Mouse (Mus musculus): ENCODE data around the gene A830031A19Rik. TPM values are rescaled to one million over a fixed set of nuclear protein-coding genes. Genes with fewer than 3 reads are reported as not detected.
A peak's percentile ranks its signal among the peaks of the same experiment; 100 is the strongest.

Gene A830031A19Rik
- polyA plus RNA-seq, 1 experiment = 1.2 TPM

DNA sequence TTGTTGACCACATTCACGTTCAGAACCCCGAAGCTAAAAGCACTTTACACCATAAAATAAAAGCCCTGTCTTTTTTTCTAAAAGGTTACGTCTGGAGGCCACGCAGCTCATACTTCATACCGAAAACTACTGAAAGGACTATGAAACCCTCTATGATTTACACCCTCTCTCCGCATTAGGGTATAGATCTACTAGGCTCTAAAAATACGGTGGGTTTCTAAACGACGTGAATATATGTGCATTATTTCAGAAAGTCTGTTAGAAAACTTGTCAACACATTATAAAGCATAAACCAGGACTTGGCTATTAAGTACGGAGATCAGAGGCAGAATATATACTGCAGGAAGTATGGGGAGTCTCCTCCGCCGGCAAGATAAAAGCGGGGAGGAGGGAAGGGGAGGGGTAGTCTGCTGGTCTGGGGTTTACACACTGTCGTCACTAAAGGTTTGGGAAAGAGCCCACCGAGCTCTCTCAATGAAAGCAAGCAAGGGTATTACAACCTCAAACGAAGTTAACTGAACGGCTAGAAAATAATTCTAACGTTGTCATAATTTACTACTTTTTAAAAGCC is 748 bp downstream of the A830031A19Rik start:
- H3K27ac ChIP-seq (ENCODE audit: insufficient read depth, low read length) = 0 out of 2 replicates have a peak overlapping the region, but pooled peaks have one; percentile 22
- TF ChIP-seq CTCF (IDR thresholded peaks at IDR 0.05; ENCODE audit: extremely low read depth, insufficient read depth, low read length) (no peak), POLR2A (IDR thresholded peaks at IDR 0.05; ENCODE audit: extremely low read depth, insufficient read depth, low read length) (peak; percentile 42; the same call in 1 of the 2 replicates)
- H3K4me1 ChIP-seq (ENCODE audit: control insufficient read depth, insufficient read depth, low read length) = no peaks in the 10 kb centered on the region; the same call in 1 of the 2 replicates
- H3K4me3 ChIP-seq (ENCODE audit: insufficient read depth, low read length) = peak overlapping the region; percentile 89

DNA sequence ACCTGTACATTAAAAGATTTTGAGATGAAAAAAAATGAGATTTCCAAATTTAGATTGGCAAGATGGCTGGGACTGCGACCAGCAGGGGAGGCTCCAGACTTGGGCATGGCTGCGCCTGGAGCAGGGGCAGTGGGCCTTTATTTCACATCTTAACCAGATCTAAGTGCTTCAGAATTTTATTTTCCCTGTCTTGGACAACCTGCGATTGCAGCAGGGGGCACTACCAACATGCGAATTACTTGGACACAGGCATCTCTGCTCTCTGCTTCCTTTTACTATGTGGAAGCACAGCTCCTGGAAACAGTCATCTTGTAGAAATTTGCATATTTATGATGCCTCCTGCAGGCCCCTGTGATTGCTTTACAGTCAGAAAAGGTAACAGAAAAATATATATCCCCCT is 9.5 kb downstream of the A830031A19Rik start:
- TF ChIP-seq POLR2A (IDR thresholded peaks at IDR 0.05; ENCODE audit: extremely low read depth, insufficient read depth, low read length) (no peak), CTCF (IDR thresholded peaks at IDR 0.05; ENCODE audit: extremely low read depth, insufficient read depth, low read length) (peak; percentile 42)
- H3K4me3 ChIP-seq (ENCODE audit: insufficient read depth, low read length) = no peak overlapping the region
- H3K27ac ChIP-seq (ENCODE audit: insufficient read depth, low read length) = no peak overlapping the region
- peaks cover 5% of the 10 kb centered on the region for H3K4me1 ChIP-seq (ENCODE audit: control insufficient read depth, insufficient read depth, low read length)

DNA sequence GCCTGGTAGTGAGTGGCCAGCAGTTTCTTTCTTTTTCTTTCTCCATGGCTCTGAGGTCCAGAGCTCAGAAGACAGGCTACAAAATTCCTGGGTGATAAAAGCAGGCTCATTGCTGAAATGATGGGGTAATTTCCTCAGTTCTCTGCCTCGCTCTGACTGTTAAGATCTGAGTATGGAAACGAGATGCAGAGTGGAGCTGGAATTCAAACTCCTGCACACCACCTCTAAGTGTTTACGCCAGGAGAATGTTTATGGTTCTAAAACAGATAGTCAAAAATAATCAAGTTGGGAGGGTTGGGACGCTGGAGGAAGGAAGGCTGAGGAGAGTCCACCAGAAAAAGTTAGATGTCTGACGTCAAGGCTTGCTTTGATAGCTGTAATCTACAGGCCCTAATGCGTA is 10.6 kb downstream of the A830031A19Rik start:
- Histone ChIP-seq H3K4me1 (ENCODE audit: control insufficient read depth, insufficient read depth, low read length) (peaks cover 6% of the 10 kb centered on the region), H3K4me3 (ENCODE audit: insufficient read depth, low read length) (no peak overlapping the region), H3K27ac (ENCODE audit: insufficient read depth, low read length) (no peak overlapping the region)
- TF ChIP-seq POLR2A (IDR thresholded peaks at IDR 0.05; ENCODE audit: extremely low read depth, insufficient read depth, low read length) (no peak), CTCF (IDR thresholded peaks at IDR 0.05; ENCODE audit: extremely low read depth, insufficient read depth, low read length) (no peak)

DNA sequence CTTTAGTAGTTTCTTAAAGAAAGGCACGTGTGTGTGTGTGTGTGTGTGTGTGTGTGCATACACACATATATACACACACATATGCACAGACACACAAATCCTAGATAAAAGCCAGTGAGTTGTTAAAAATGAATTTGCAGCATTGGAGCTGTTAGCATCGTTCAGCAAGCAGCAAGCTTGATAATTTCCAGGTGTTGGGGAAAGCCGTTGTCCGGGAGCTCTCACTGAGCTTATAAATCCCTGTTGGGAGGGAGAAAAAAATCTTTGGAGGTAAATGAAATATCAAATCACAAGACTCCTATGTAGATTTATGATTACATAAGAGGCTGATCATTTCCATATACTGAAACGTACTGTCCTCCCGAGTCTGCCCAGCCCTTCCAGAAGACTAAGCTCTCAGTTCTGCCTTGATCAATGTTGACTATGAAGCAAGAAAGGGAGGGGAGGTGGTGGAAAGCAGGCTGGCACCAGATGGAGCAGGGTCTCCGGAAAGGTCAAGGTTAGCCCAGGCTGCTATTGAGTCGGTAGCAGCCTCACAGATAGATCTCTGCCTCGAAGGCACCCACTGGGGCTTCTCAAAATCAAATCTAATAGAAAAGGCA is 12.3 kb downstream of the A830031A19Rik start:
- H3K4me3 ChIP-seq (ENCODE audit: insufficient read depth, low read length) = no peak overlapping the region
- TF ChIP-seq CTCF (IDR thresholded peaks at IDR 0.05; ENCODE audit: extremely low read depth, insufficient read depth, low read length) (no peak), POLR2A (IDR thresholded peaks at IDR 0.05; ENCODE audit: extremely low read depth, insufficient read depth, low read length) (peak; percentile 37)
- peak overlapping the region; percentile 98 for H3K27ac ChIP-seq (ENCODE audit: insufficient read depth, low read length)
- H3K4me1 ChIP-seq (ENCODE audit: control insufficient read depth, insufficient read depth, low read length) = peaks cover 8% of the 10 kb centered on the region

DNA sequence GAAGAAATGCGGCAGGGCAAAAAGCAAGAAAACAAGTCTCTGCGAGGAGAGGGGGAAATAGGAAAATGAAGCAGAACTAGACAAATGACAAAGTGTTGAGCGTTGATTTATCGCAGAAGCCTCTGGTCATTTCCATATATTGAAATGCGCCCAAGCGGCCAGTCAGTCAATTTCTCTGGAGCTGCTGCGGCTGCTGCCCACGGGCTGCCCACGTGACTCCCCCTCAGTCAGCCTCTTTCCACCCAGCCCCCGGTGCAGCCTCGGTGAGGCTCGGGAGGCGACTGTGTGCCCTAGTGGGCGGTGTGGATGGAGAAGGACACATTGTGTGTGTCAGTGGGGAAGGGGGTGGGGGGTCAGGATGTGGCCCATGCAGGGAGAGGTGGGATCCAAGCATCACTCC is 13.0 kb downstream of the A830031A19Rik start:
- Histone ChIP-seq H3K4me3 (ENCODE audit: insufficient read depth, low read length) (no peak overlapping the region), H3K27ac (ENCODE audit: insufficient read depth, low read length) (peak overlapping the region; percentile 98), H3K4me1 (ENCODE audit: control insufficient read depth, insufficient read depth, low read length) (peaks cover 8% of the 10 kb centered on the region)
- no peak for TF ChIP-seq POLR2A (IDR thresholded peaks at IDR 0.05; ENCODE audit: extremely low read depth, insufficient read depth, low read length)
- TF ChIP-seq CTCF (IDR thresholded peaks at IDR 0.05; ENCODE audit: extremely low read depth, insufficient read depth, low read length) = no peak

DNA sequence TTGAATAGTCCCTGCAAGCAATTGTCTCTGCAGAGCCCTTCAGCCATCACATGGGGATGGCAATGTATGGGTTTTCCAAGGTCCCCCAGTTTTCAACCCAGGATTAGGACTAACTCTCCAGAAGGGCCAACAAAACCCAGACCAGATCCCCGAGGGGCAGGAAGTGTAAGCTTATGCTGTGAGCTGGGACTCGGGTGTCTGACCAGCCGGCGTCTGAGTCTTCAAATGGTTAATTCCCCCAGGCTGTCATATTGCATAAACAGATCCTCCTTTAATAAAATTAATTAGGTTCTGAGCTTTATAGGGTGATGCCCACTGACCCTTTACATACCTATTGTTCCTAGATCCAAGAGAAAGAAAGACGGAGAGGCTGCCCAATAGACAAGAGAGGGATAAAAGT is 14.4 kb downstream of the A830031A19Rik start:
- Histone ChIP-seq H3K4me3 (ENCODE audit: insufficient read depth, low read length) (0 out of 2 replicates have a peak overlapping the region, but pooled peaks have one; percentile 22), H3K27ac (ENCODE audit: insufficient read depth, low read length) (peak overlapping the region; percentile 80; the same call in 1 of the 2 replicates)

DNA sequence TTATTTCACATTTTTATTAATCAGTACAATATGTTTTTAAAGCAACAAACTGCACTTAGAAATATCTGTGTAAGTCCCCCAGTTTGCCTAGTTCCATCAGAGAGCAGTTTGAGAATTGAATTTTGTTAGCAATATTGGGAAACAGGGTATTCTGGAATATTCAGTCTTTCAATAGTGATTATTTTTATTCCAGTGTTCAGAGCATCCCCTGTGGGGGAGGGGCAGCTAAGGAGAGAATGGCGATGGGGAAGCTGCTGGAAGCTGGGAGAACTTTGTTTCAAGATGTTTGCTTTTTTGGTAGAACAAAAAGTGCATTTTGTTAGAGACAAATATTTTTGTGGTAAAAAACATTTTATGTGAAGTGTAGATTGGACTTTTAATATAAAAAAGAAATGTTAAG is 15.7 kb downstream of the A830031A19Rik start:
- Histone ChIP-seq H3K27ac (ENCODE audit: insufficient read depth, low read length) (no peak overlapping the region), H3K4me3 (ENCODE audit: insufficient read depth, low read length) (no peak overlapping the region), H3K4me1 (ENCODE audit: control insufficient read depth, insufficient read depth, low read length) (peaks cover 6% of the 10 kb centered on the region)
- TF ChIP-seq CTCF (IDR thresholded peaks at IDR 0.05; ENCODE audit: extremely low read depth, insufficient read depth, low read length) (no peak), POLR2A (IDR thresholded peaks at IDR 0.05; ENCODE audit: extremely low read depth, insufficient read depth, low read length) (no peak)

More for the DNA sequence above, 14.4 kb downstream of the A830031A19Rik start:
- peaks cover 8% of the 10 kb centered on the region for H3K4me1 ChIP-seq (ENCODE audit: control insufficient read depth, insufficient read depth, low read length)
- TF ChIP-seq CTCF (IDR thresholded peaks at IDR 0.05; ENCODE audit: extremely low read depth, insufficient read depth, low read length) (no peak), POLR2A (IDR thresholded peaks at IDR 0.05; ENCODE audit: extremely low read depth, insufficient read depth, low read length) (no peak)

DNA sequence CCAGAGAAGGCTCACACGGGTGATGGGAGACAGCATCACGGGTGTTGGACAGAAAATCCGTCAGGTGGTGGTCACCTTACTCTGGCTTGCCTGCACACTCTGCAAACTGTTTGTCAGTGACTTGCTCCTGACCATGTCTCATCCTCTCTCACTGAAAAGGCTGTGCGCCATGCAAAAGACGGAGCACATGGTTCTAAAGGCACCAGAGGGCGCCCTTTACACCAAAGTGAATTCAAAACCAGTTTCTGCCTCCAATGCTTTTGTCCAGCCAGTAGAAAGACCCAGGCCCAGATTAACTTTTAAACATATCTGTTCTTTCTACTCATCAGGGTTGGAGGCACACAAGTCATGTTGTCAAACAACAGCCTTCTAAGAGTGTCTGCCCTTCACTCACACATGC is 22.0 kb downstream of the A830031A19Rik start:
- no peaks in the 10 kb centered on the region for H3K4me1 ChIP-seq (ENCODE audit: control insufficient read depth, insufficient read depth, low read length)
- no peak overlapping the region for H3K4me3 ChIP-seq (ENCODE audit: insufficient read depth, low read length)
- TF ChIP-seq POLR2A (IDR thresholded peaks at IDR 0.05; ENCODE audit: extremely low read depth, insufficient read depth, low read length) (no peak), CTCF (IDR thresholded peaks at IDR 0.05; ENCODE audit: extremely low read depth, insufficient read depth, low read length) (peak; percentile 16; the same call in 1 of the 2 replicates)
- H3K27ac ChIP-seq (ENCODE audit: insufficient read depth, low read length) = no peak overlapping the region

DNA sequence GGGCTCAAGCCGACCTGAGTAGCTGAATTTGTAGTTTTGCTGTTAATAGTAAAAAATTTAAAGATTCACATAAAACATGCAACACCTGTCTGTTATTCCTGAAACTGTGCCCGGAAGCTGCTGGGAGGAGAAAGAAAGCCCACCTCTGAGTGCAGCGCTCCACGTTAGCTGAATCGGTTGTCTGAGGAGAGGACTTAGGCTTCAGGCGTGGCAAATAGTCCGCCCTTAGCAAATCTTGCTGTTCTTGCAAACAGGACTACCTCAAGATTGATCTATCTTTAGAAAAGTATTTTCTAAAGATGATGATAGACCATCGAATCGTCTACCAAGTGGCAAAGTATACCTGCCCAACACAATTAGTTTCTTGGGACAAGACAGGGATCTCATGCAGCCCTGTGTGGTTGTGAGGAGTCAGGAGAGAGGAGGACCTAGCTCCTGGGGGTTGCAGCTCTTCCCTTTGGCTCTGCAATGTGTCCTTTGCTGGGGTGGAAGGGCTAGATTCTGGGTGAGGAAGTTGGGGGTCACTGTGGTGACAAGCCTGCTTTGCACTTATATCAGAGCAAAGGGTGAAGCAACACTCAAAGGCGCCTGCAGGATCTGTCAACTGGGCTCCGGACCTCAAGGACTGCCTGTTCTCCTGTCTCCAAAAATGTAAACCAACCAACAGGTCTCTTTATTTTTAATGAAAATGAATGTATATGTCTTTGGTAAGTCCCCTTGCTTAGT is 24.7 kb downstream of the A830031A19Rik start:
- no peak for TF ChIP-seq CTCF (IDR thresholded peaks at IDR 0.05; ENCODE audit: extremely low read depth, insufficient read depth, low read length)
- no peak for TF ChIP-seq POLR2A (IDR thresholded peaks at IDR 0.05; ENCODE audit: extremely low read depth, insufficient read depth, low read length)
- Histone ChIP-seq H3K4me3 (ENCODE audit: insufficient read depth, low read length) (peak overlapping the region; percentile 79; the same call in 1 of the 2 replicates), H3K4me1 (ENCODE audit: control insufficient read depth, insufficient read depth, low read length) (no peaks in the 10 kb centered on the region), H3K27ac (ENCODE audit: insufficient read depth, low read length) (no peak overlapping the region)

Measured in cortical plate, adult 2 months (tissue).